Mouse (Mus musculus) heart, postnatal 0 days (tissue): ENCODE results near the gene Timp4. TPM values are rescaled to one million over a fixed set of nuclear protein-coding genes. Genes with fewer than 3 reads are reported as not detected.

ENCODE experiments used
- ATAC-seq: fragments of 200-750 bp; cut with Nextera tagmentation; 2 replicates; pipeline ENCODE4 v1.8.0; 2017; ENCODE audit warnings: low read depth, moderate number of reproducible peaks, moderate library complexity; ENCODE audit not compliant: insufficient read depth
- DNase-seq: peaks from one replicate; pipeline ENCODE4 v3.0.0-alpha.2; 2016; ENCODE audit warnings: low spot score
- H3K27ac ChIP-seq: fragments of 300-500 bp; sonication (generic); 2 replicates; pipeline ENCODE4 v1.5.1; 2014; ENCODE audit warnings: low read depth, mild to moderate bottlenecking
- H3K27me3 ChIP-seq: fragments of 300-500 bp; sonication (generic); 2 replicates; pipeline ENCODE4 v1.6.1; 2014; ENCODE audit warnings: low read length, mixed read lengths; ENCODE audit not compliant: control insufficient read depth, insufficient read depth
- H3K36me3 ChIP-seq: fragments of 300-500 bp; sonication (generic); replicated peaks from 2 replicates; pipeline ENCODE4 v1.6.1; 2014; ENCODE audit warnings: low read length, mixed read lengths; ENCODE audit not compliant: control insufficient read depth, insufficient read depth
- H3K4me1 ChIP-seq: fragments of 300-500 bp; sonication (generic); 2 replicates; pipeline ENCODE4 v1.6.1; 2014; ENCODE audit warnings: antibody characterized with exemption; ENCODE audit not compliant: control insufficient read depth, insufficient read depth
- H3K4me2 ChIP-seq: fragments of 300-500 bp; sonication (generic); 2 replicates; pipeline ENCODE4 v1.6.1; 2014; ENCODE audit warnings: low read depth, mild to moderate bottlenecking, low read length, moderate library complexity
- H3K4me3 ChIP-seq: fragments of 300-500 bp; sonication (generic); 2 replicates; pipeline ENCODE4 v1.5.1; 2014; ENCODE audit warnings: low read depth, low read length
- H3K9ac ChIP-seq: fragments of 300-500 bp; sonication (generic); replicated peaks from 2 replicates; pipeline ENCODE4 v1.6.1; 2014; ENCODE audit warnings: low read depth, low read length, mixed read lengths
- H3K9me3 ChIP-seq: fragments of 300-500 bp; sonication (generic); replicated peaks from 2 replicates; pipeline ENCODE4 v1.6.1; 2016; ENCODE audit warnings: low read length; ENCODE audit not compliant: control insufficient read depth
- CTCF ChIP-seq: IDR thresholded peaks from 2 replicates; pipeline ENCODE4 v1.5.1; 2016; ENCODE audit warnings: antibody characterized with exemption, control low read depth, low read depth
- EP300 ChIP-seq: IDR thresholded peaks from 2 replicates; pipeline ENCODE4 v1.6.1; 2016; ENCODE audit warnings: antibody characterized with exemption, low read depth
- WGBS: fragments of 180-500 bp; shearing (Covaris S2); extraction: QIAGEN DNeasy Blood & Tissue Kit; methylation state at CpG from one replicate; pipeline ENCODE4 v1.1.7; 2014; 5-methylcytosine and 5-hydroxymethylcytosine counted together
- polyA plus RNA-seq: library from polyadenylated mRNA; unstranded; fragments of >200 nt; fragmentation: Nextera tagmentation; extraction: Ambion mirVana; gene quantifications from 2 replicates; pipeline ENCODE4 v1.2.1, GENCODE M21; 2015
- total RNA-seq: library from RNA; depleted of rRNA; stranded (reverse); fragments of >200 nt; gene quantifications from 2 replicates; pipeline ENCODE4 v1.2.3, GENCODE M21; 2014; ENCODE audit warnings: low replicate concordance; rRNA removed

Timp4 gene
- 4.6 and 8.8 TPM in 2 replicates for total RNA-seq
- polyA plus RNA-seq: 9.7 TPM in 2 replicates

GRCm38 (mm10) chr6:115252099-115252873, at the start of gene Timp4:
Gene Timp4, minus strand, starts transcription at chr6:115252205.
- Histone ChIP-seq H3K4me2 (peak within 1 kb of the TSS; percentile 45), H3K4me1 (peaks cover 6% of the 10 kb centered on the region; the same call in 1 of the 2 replicates), H3K27ac (peak within 1 kb of the TSS; percentile 52; the same call in 1 of the 2 replicates), H3K36me3 (no peaks in the 10 kb centered on the region), H3K4me3 (peak within 1 kb of the TSS; percentile 29), H3K27me3 (peaks cover 58% of the 10 kb centered on the region), H3K9ac (peak within 1 kb of the TSS; percentile 32; the same call in 1 of the 2 replicates), H3K9me3 (no peaks in the 10 kb centered on the region)
- 43% methylated on average over 7 of the region's 10 CpGs for WGBS
- no peak for ATAC-seq
- TF ChIP-seq CTCF (no peak), EP300 (no peak)
- DNase-seq: no peak

- 72% methylated on average over 2 of the region's 2 CpGs for WGBS
- Histone ChIP-seq H3K27ac (no peak overlapping the region), H3K4me3 (no peak overlapping the region), H3K9ac (no peak overlapping the region), H3K4me2 (no peak overlapping the region), H3K36me3 (no peaks in the 10 kb centered on the region), H3K4me1 (0 out of 2 replicates have a peak, but pooled peaks cover 6% of the 10 kb centered on the region), H3K27me3 (no peaks in the 10 kb centered on the region), H3K9me3 (no peaks in the 10 kb centered on the region)
- TF ChIP-seq CTCF: no peak
- no peak for TF ChIP-seq EP300
- no peak for ATAC-seq
- no peak for DNase-seq
Measured at GRCm38 (mm10) chr6:115293877-115294276, 41.9 kb upstream of the Timp4 start.

GRCm38 (mm10) chr6:115292621-115293020, 40.6 kb upstream of the Timp4 start:
- no peak for TF ChIP-seq CTCF
- no peak for TF ChIP-seq EP300
- H3K4me2 ChIP-seq: no peak overlapping the region
- no peak for DNase-seq
- no peak overlapping the region for H3K4me3 ChIP-seq
- H3K9me3 ChIP-seq: no peaks in the 10 kb centered on the region
- 32% methylated on average over 6 of the region's 6 CpGs for WGBS
- 0 out of 2 replicates have a peak, but pooled peaks cover 6% of the 10 kb centered on the region for H3K4me1 ChIP-seq
- ATAC-seq: no peak
- H3K36me3 ChIP-seq: no peaks in the 10 kb centered on the region
- H3K9ac ChIP-seq: no peak overlapping the region
- H3K27me3 ChIP-seq: no peaks in the 10 kb centered on the region
- no peak overlapping the region for H3K27ac ChIP-seq

DNA sequence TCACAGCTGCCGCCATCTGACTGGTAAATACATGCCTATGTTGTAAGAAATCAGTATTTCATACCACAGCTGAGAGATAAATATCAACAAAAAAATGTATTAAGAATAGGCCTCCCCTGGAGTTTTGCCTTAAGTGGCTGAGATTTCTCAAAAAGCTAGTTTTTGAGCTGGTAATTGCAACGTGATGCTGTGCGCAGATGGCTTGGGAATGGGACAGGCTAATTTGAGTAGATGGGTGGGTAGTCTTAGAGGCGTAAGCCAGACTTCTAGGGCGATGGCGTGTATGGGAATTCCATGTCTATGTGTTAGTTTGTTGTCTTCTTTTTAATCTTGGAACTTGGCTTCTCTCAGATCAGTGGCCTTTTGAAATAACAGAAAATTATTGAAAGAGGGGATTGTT, 39.8 kb upstream of the Timp4 start:
- 94% methylated on average over 6 of the region's 6 CpGs for WGBS
- H3K4me3 ChIP-seq: no peak overlapping the region
- no peaks in the 10 kb centered on the region for H3K27me3 ChIP-seq
- no peak for ATAC-seq
- DNase-seq: no peak
- TF ChIP-seq CTCF (no peak), EP300 (no peak)
- no peak overlapping the region for H3K27ac ChIP-seq
- H3K36me3 ChIP-seq: no peaks in the 10 kb centered on the region
- H3K9ac ChIP-seq: no peak overlapping the region
- H3K9me3 ChIP-seq: no peaks in the 10 kb centered on the region
- H3K4me1 ChIP-seq: peaks cover 10% of the 10 kb centered on the region; the same call in 1 of the 2 replicates
- H3K4me2 ChIP-seq: no peak overlapping the region

- Histone ChIP-seq H3K4me1 (peaks cover 10% of the 10 kb centered on the region; the same call in 1 of the 2 replicates), H3K9ac (no peak overlapping the region), H3K9me3 (no peaks in the 10 kb centered on the region), H3K27ac (no peak overlapping the region), H3K4me2 (no peak overlapping the region), H3K4me3 (no peak overlapping the region), H3K27me3 (no peaks in the 10 kb centered on the region), H3K36me3 (no peaks in the 10 kb centered on the region)
- no peak for TF ChIP-seq EP300
- no peak for TF ChIP-seq CTCF
- DNase-seq: no peak
- no peak for ATAC-seq
- 74% methylated on average over 2 of the region's 2 CpGs for WGBS
Measured at GRCm38 (mm10) chr6:115291068-115291467, 39.1 kb upstream of the Timp4 start.
